Mouse (Mus musculus): ENCODE measurements around the gene Comtd1.

Comtd1 gene

GRCm38 (mm10) chr14:21838336-21839017 lies 10.3 kb downstream of the Comtd1 start:
- no peak for DNase-seq (ENCODE audit: low spot score)

GRCm38 (mm10) chr14:21831830-21832403 lies 16.9 kb downstream of the Comtd1 start:
- DNase-seq (ENCODE audit: low spot score), result no peak

GRCm38 (mm10) chr14:21830876-21831767 lies 17.7 kb downstream of the Comtd1 start:
- peak; percentile 93 for DNase-seq (ENCODE audit: low spot score)

- no peak for DNase-seq (ENCODE audit: low spot score)
These were observed 22.8 kb downstream of the Comtd1 start for GRCm38 (mm10) chr14:21825786-21826491.

- DNase-seq (ENCODE audit: low spot score), result no peak
These were observed 23.8 kb downstream of the Comtd1 start, which contains the start of gene Vdac2 for GRCm38 (mm10) chr14:21824938-21825337. Gene Vdac2, plus strand, starts transcription at chr14:21825238.

GRCm38 (mm10) chr14:21823897-21824296 lies 24.9 kb downstream of the Comtd1 start:
- DNase-seq (ENCODE audit: low spot score), result no peak

GRCm38 (mm10) chr14:21822795-21823374 lies 25.9 kb downstream of the Comtd1 start:
- peak; percentile 73 for DNase-seq (ENCODE audit: low spot score)

- no peak for DNase-seq (ENCODE audit: low spot score)
These were observed 26.5 kb downstream of the Comtd1 start for GRCm38 (mm10) chr14:21822307-21822706.

- no peak for DNase-seq (ENCODE audit: low spot score)
These were observed 27.8 kb downstream of the Comtd1 start for GRCm38 (mm10) chr14:21820880-21821505.

- no peak for DNase-seq (ENCODE audit: low spot score)
These were observed 31.3 kb downstream of the Comtd1 start for GRCm38 (mm10) chr14:21817453-21817852.

GRCm38 (mm10) chr14:21816255-21816654 lies 32.5 kb downstream of the Comtd1 start:
- no peak for DNase-seq (ENCODE audit: low spot score)

- DNase-seq (ENCODE audit: low spot score), result no peak
These were observed 34.2 kb downstream of the Comtd1 start for GRCm38 (mm10) chr14:21814606-21815005.

GRCm38 (mm10) chr14:21813847-21814246 lies 34.9 kb downstream of the Comtd1 start:
- DNase-seq (ENCODE audit: low spot score), result peak; percentile 72

- DNase-seq (ENCODE audit: low spot score), result no peak
These were observed 35.6 kb downstream of the Comtd1 start for GRCm38 (mm10) chr14:21813216-21813615.

GRCm38 (mm10) chr14:21812590-21813162 lies 36.1 kb downstream of the Comtd1 start:
- peak; percentile 57 for DNase-seq (ENCODE audit: low spot score)

GRCm38 (mm10) chr14:21811744-21812393 lies 36.9 kb downstream of the Comtd1 start:
- DNase-seq (ENCODE audit: low spot score), result no peak

- no peak for DNase-seq (ENCODE audit: low spot score)
These were observed 37.5 kb downstream of the Comtd1 start for GRCm38 (mm10) chr14:21811301-21811700.

GRCm38 (mm10) chr14:21809418-21809817 lies 39.4 kb downstream of the Comtd1 start:
- no peak for DNase-seq (ENCODE audit: low spot score)

GRCm38 (mm10) chr14:21808208-21808922 lies 40.4 kb downstream of the Comtd1 start:
- no peak for DNase-seq (ENCODE audit: low spot score)

Data from ovary, adult 18-20 months (tissue).